Mouse (Mus musculus) stomach, embryonic 16.5 days (tissue): ENCODE results near the gene Plau. TPM values are rescaled to one million over a fixed set of nuclear protein-coding genes. Genes with fewer than 3 reads are reported as not detected.

ENCODE experiments used
- ATAC-seq: fragments of 200-750 bp; cut with Nextera tagmentation; 2 replicates; pipeline ENCODE4 v1.8.0; 2017; ENCODE audit warnings: moderate number of reproducible peaks, moderate TSS enrichment; ENCODE audit not compliant: insufficient read depth, low FRiP score
- H3K27ac ChIP-seq: fragments of 300-500 bp; sonication (generic); 2 replicates; pipeline ENCODE4 v1.5.1; 2014; ENCODE audit warnings: low read length
- H3K27me3 ChIP-seq: fragments of 300-500 bp; sonication (generic); 2 replicates; pipeline ENCODE4 v1.6.1; 2014; ENCODE audit warnings: low read length, control low read depth, mixed read lengths; ENCODE audit not compliant: control insufficient read depth, insufficient read depth
- H3K36me3 ChIP-seq: fragments of 300-500 bp; sonication (generic); 2 replicates; pipeline ENCODE4 v1.6.1; 2014; ENCODE audit warnings: low read length; ENCODE audit not compliant: control insufficient read depth, insufficient read depth
- H3K4me1 ChIP-seq: fragments of 300-500 bp; sonication (generic); 2 replicates; pipeline ENCODE4 v1.6.1; 2014; ENCODE audit warnings: low read length, control low read depth, mixed read lengths; ENCODE audit not compliant: control insufficient read depth, insufficient read depth
- H3K4me2 ChIP-seq: fragments of 300-500 bp; sonication (generic); 2 replicates; pipeline ENCODE4 v1.6.1; 2014; ENCODE audit warnings: low read depth, low read length, mixed read lengths
- H3K4me3 ChIP-seq: fragments of 300-500 bp; sonication (generic); replicated peaks from 2 replicates; pipeline ENCODE4 v1.5.1; 2014; ENCODE audit warnings: mild to moderate bottlenecking, low read length
- H3K9ac ChIP-seq: fragments of 300-500 bp; sonication (generic); 2 replicates; pipeline ENCODE4 v1.6.1; 2014; ENCODE audit warnings: low read length
- H3K9me3 ChIP-seq: fragments of 300-500 bp; sonication (generic); replicated peaks from 2 replicates; pipeline ENCODE4 v1.6.1; 2016; ENCODE audit warnings: low read length, control low read depth; ENCODE audit not compliant: control insufficient read depth
- WGBS: fragments of 180-500 bp; shearing (Covaris S2); extraction: QIAGEN DNeasy Blood & Tissue Kit; methylation state at CpG from one replicate; pipeline ENCODE4 v1.1.7; 2014; 5-methylcytosine and 5-hydroxymethylcytosine counted together
- polyA plus RNA-seq: library from polyadenylated mRNA; unstranded; fragments of >200 nt; fragmentation: Nextera tagmentation; extraction: Ambion mirVana; gene quantifications from 2 replicates; pipeline ENCODE4 v1.2.1, GENCODE M21; 2015

Gene Plau
- polyA plus RNA-seq, 1 experiment from 2014 or later, result 1.9 TPM

GRCm38 (mm10) chr14:20803606-20803938 lies 32.9 kb upstream of the Plau start:
- ATAC-seq, result peak; percentile 39; the same call in 1 of the 2 replicates
- H3K27ac ChIP-seq, result 0 out of 2 replicates have a peak overlapping the region, but pooled peaks have one; percentile 65
- 6% methylated on average over 7 of the region's 7 CpGs for WGBS
- H3K4me2 ChIP-seq, result no peak overlapping the region
- no peaks in the 10 kb centered on the region for H3K27me3 ChIP-seq
- H3K4me1 ChIP-seq, result peaks cover 21% of the 10 kb centered on the region
- no peak overlapping the region for H3K4me3 ChIP-seq
- no peak overlapping the region for H3K9ac ChIP-seq
- no peaks in the 10 kb centered on the region for H3K36me3 ChIP-seq
- H3K9me3 ChIP-seq, result no peaks in the 10 kb centered on the region

GRCm38 (mm10) chr14:20804481-20804880 lies 32.0 kb upstream of the Plau start:
- peak overlapping the region; percentile 66 for H3K27ac ChIP-seq
- WGBS, result 57% methylated on average over 5 of the region's 5 CpGs
- no peak overlapping the region for H3K9ac ChIP-seq

GRCm38 (mm10) chr14:20804964-20805672 lies 31.3 kb upstream of the Plau start:
- no peak overlapping the region for H3K4me3 ChIP-seq
- peak; percentile 81 for ATAC-seq
- H3K4me1 ChIP-seq, result peaks cover 21% of the 10 kb centered on the region
- 0 out of 2 replicates have a peak overlapping the region, but pooled peaks have one; percentile 1 for H3K4me2 ChIP-seq
- peak overlapping the region; percentile 88 for H3K27ac ChIP-seq
- H3K9ac ChIP-seq, result 0 out of 2 replicates have a peak overlapping the region, but pooled peaks have one; percentile 3
- no peaks in the 10 kb centered on the region for H3K36me3 ChIP-seq
- no peaks in the 10 kb centered on the region for H3K9me3 ChIP-seq
- no peaks in the 10 kb centered on the region for H3K27me3 ChIP-seq
- 51% methylated on average over 9 of the region's 9 CpGs for WGBS

More at GRCm38 (mm10) chr14:20804481-20804880, 32.0 kb upstream of the Plau start:
- Histone ChIP-seq H3K36me3 (no peaks in the 10 kb centered on the region), H3K4me2 (no peak overlapping the region), H3K9me3 (no peaks in the 10 kb centered on the region), H3K27me3 (no peaks in the 10 kb centered on the region), H3K4me3 (no peak overlapping the region), H3K4me1 (peaks cover 21% of the 10 kb centered on the region)
- no peak for ATAC-seq

GRCm38 (mm10) chr14:20806116-20806840 lies 30.2 kb upstream of the Plau start:
- Histone ChIP-seq H3K9me3 (no peaks in the 10 kb centered on the region), H3K27me3 (no peaks in the 10 kb centered on the region), H3K4me2 (no peak overlapping the region), H3K27ac (peak overlapping the region; percentile 88), H3K4me1 (peaks cover 21% of the 10 kb centered on the region), H3K4me3 (no peak overlapping the region), H3K36me3 (no peaks in the 10 kb centered on the region), H3K9ac (no peak overlapping the region)
- WGBS, result 70% methylated on average over 14 of the region's 14 CpGs
- 0 out of 2 replicates have a peak, but pooled peaks have one; percentile 34 for ATAC-seq

GRCm38 (mm10) chr14:20809349-20809748 lies 27.1 kb upstream of the Plau start:
- 78% methylated on average over 4 of the region's 4 CpGs for WGBS
- ATAC-seq, result no peak
- H3K4me3 ChIP-seq, result no peak overlapping the region
- no peak overlapping the region for H3K9ac ChIP-seq
- no peaks in the 10 kb centered on the region for H3K9me3 ChIP-seq
- no peak overlapping the region for H3K27ac ChIP-seq
- H3K27me3 ChIP-seq, result no peaks in the 10 kb centered on the region
- H3K36me3 ChIP-seq, result no peaks in the 10 kb centered on the region
- H3K4me1 ChIP-seq, result peaks cover 18% of the 10 kb centered on the region
- no peak overlapping the region for H3K4me2 ChIP-seq

GRCm38 (mm10) chr14:20809820-20810219 lies 26.6 kb upstream of the Plau start:
- no peaks in the 10 kb centered on the region for H3K9me3 ChIP-seq
- no peak for ATAC-seq
- no peak overlapping the region for H3K4me3 ChIP-seq
- H3K9ac ChIP-seq, result no peak overlapping the region
- H3K4me2 ChIP-seq, result no peak overlapping the region
- peaks cover 15% of the 10 kb centered on the region for H3K4me1 ChIP-seq
- H3K36me3 ChIP-seq, result no peaks in the 10 kb centered on the region
- H3K27ac ChIP-seq, result no peak overlapping the region
- H3K27me3 ChIP-seq, result no peaks in the 10 kb centered on the region

- WGBS, result 82% methylated on average over 8 of the region's 8 CpGs
Measured at GRCm38 (mm10) chr14:20811236-20811635, 25.2 kb upstream of the Plau start.

GRCm38 (mm10) chr14:20811779-20812406 lies 24.6 kb upstream of the Plau start:
- 52% methylated on average over 7 of the region's 7 CpGs for WGBS
- Histone ChIP-seq H3K4me3 (no peak overlapping the region), H3K27me3 (no peaks in the 10 kb centered on the region), H3K27ac (peak overlapping the region; percentile 19; the same call in 1 of the 2 replicates), H3K36me3 (no peaks in the 10 kb centered on the region), H3K4me1 (no peaks in the 10 kb centered on the region), H3K9me3 (no peaks in the 10 kb centered on the region), H3K4me2 (no peak overlapping the region), H3K9ac (no peak overlapping the region)
- ATAC-seq, result peak; percentile 33; the same call in 1 of the 2 replicates

More at GRCm38 (mm10) chr14:20811236-20811635, 25.2 kb upstream of the Plau start:
- Histone ChIP-seq H3K36me3 (no peaks in the 10 kb centered on the region), H3K4me1 (peaks cover 3% of the 10 kb centered on the region; the same call in 1 of the 2 replicates), H3K27me3 (no peaks in the 10 kb centered on the region), H3K4me2 (no peak overlapping the region), H3K27ac (no peak overlapping the region; the same call in 1 of the 2 replicates), H3K4me3 (no peak overlapping the region), H3K9ac (no peak overlapping the region), H3K9me3 (no peaks in the 10 kb centered on the region)
- ATAC-seq, result no peak

- ATAC-seq, result no peak
- Histone ChIP-seq H3K4me2 (no peak overlapping the region), H3K36me3 (no peaks in the 10 kb centered on the region), H3K4me3 (no peak overlapping the region), H3K9me3 (no peaks in the 10 kb centered on the region), H3K4me1 (no peaks in the 10 kb centered on the region), H3K9ac (no peak overlapping the region), H3K27ac (no peak overlapping the region), H3K27me3 (no peaks in the 10 kb centered on the region)
- 91% methylated on average over 3 of the region's 3 CpGs for WGBS
Measured at GRCm38 (mm10) chr14:20815448-20815847, 21.0 kb upstream of the Plau start.
